Mouse (Mus musculus): ENCODE measurements around the gene Abcf2. TPM values are rescaled to one million over a fixed set of nuclear protein-coding genes. Genes with fewer than 3 reads are reported as not detected.
A peak's percentile ranks its signal among the peaks of the same experiment; 100 is the strongest.

Abcf2 gene
- polyA plus RNA-seq, 1 experiment from 2014 or later, result 80.9 TPM

- Histone ChIP-seq H3K27ac (ENCODE audit: low read depth, low read length) (peak overlapping the region; percentile 98), H3K36me3 (ENCODE audit: control insufficient read depth, insufficient read depth, low read length) (no peaks in the 10 kb centered on the region), H3K4me1 (ENCODE audit: control insufficient read depth, insufficient read depth, low read depth, low read length) (peaks cover 66% of the 10 kb centered on the region), H3K27me3 (replicated peaks; ENCODE audit: control insufficient read depth, insufficient read depth, low read length) (no peaks in the 10 kb centered on the region), H3K4me2 (ENCODE audit: low read length) (peak overlapping the region; percentile 98), H3K9ac (ENCODE audit: low read depth, low read length) (peak overlapping the region; percentile 85; the same call in 1 of the 2 replicates), H3K4me3 (ENCODE audit: low read length) (peak overlapping the region; percentile 47; the same call in 1 of the 2 replicates), H3K9me3 (ENCODE audit: control insufficient read depth, low read length) (no peaks in the 10 kb centered on the region)
- WGBS, result 58% methylated on average over 8 of the region's 8 CpGs
- no peak for ATAC-seq
Observed at GRCm38 (mm10) chr5:24603431-24604010, 26.3 kb upstream of the Abcf2 start.

GRCm38 (mm10) chr5:24602751-24603343, 25.6 kb upstream of the Abcf2 start:
- 2% methylated on average over 16 of the region's 16 CpGs for WGBS
- peaks cover 73% of the 10 kb centered on the region for H3K4me1 ChIP-seq (ENCODE audit: control insufficient read depth, insufficient read depth, low read depth, low read length)
- no peaks in the 10 kb centered on the region for H3K27me3 ChIP-seq (replicated peaks; ENCODE audit: control insufficient read depth, insufficient read depth, low read length)
- H3K27ac ChIP-seq (ENCODE audit: low read depth, low read length), result peak overlapping the region; percentile 98
- peak; percentile 37 for ATAC-seq
- H3K4me2 ChIP-seq (ENCODE audit: low read length), result peak overlapping the region; percentile 98
- H3K9me3 ChIP-seq (ENCODE audit: control insufficient read depth, low read length), result no peaks in the 10 kb centered on the region
- peak overlapping the region; percentile 47 for H3K4me3 ChIP-seq (ENCODE audit: low read length)
- H3K9ac ChIP-seq (ENCODE audit: low read depth, low read length), result peak overlapping the region; percentile 85
- H3K36me3 ChIP-seq (ENCODE audit: control insufficient read depth, insufficient read depth, low read length), result no peaks in the 10 kb centered on the region

- no peaks in the 10 kb centered on the region for H3K27me3 ChIP-seq (replicated peaks; ENCODE audit: control insufficient read depth, insufficient read depth, low read length)
- H3K4me2 ChIP-seq (ENCODE audit: low read length), result peak overlapping the region; percentile 98
- H3K9me3 ChIP-seq (ENCODE audit: control insufficient read depth, low read length), result no peaks in the 10 kb centered on the region
- peak overlapping the region; percentile 98 for H3K27ac ChIP-seq (ENCODE audit: low read depth, low read length)
- H3K9ac ChIP-seq (ENCODE audit: low read depth, low read length), result peak overlapping the region; percentile 85
- peak overlapping the region; percentile 47 for H3K4me3 ChIP-seq (ENCODE audit: low read length)
- peaks cover 77% of the 10 kb centered on the region for H3K4me1 ChIP-seq (ENCODE audit: control insufficient read depth, insufficient read depth, low read depth, low read length)
- no peaks in the 10 kb centered on the region for H3K36me3 ChIP-seq (ENCODE audit: control insufficient read depth, insufficient read depth, low read length)
- WGBS, result 1% methylated on average over 67 of the region's 73 CpGs
- ATAC-seq, result peak; percentile 9
Observed at GRCm38 (mm10) chr5:24601911-24602750, 24.9 kb upstream of the Abcf2 start.

GRCm38 (mm10) chr5:24601071-24601835, 24.0 kb upstream of the Abcf2 start:
- Histone ChIP-seq H3K4me2 (ENCODE audit: low read length) (peak overlapping the region; percentile 98), H3K27ac (ENCODE audit: low read depth, low read length) (peak overlapping the region; percentile 98), H3K27me3 (replicated peaks; ENCODE audit: control insufficient read depth, insufficient read depth, low read length) (no peaks in the 10 kb centered on the region), H3K9ac (ENCODE audit: low read depth, low read length) (peak overlapping the region; percentile 85), H3K4me1 (ENCODE audit: control insufficient read depth, insufficient read depth, low read depth, low read length) (peaks cover 78% of the 10 kb centered on the region), H3K36me3 (ENCODE audit: control insufficient read depth, insufficient read depth, low read length) (no peaks in the 10 kb centered on the region), H3K4me3 (ENCODE audit: low read length) (peak overlapping the region; percentile 47), H3K9me3 (ENCODE audit: control insufficient read depth, low read length) (no peaks in the 10 kb centered on the region)
- ATAC-seq, result no peak
- WGBS, result under 1% methylated on average over 15 of the region's 33 CpGs

GRCm38 (mm10) chr5:24600236-24600635, 23.0 kb upstream of the Abcf2 start:
- no peak for ATAC-seq
- Histone ChIP-seq H3K9me3 (ENCODE audit: control insufficient read depth, low read length) (no peaks in the 10 kb centered on the region), H3K4me2 (ENCODE audit: low read length) (peak overlapping the region; percentile 98), H3K9ac (ENCODE audit: low read depth, low read length) (no peak overlapping the region), H3K4me1 (ENCODE audit: control insufficient read depth, insufficient read depth, low read depth, low read length) (peaks cover 76% of the 10 kb centered on the region), H3K36me3 (ENCODE audit: control insufficient read depth, insufficient read depth, low read length) (no peaks in the 10 kb centered on the region), H3K4me3 (ENCODE audit: low read length) (peak overlapping the region; percentile 47; the same call in 1 of the 2 replicates), H3K27ac (ENCODE audit: low read depth, low read length) (no peak overlapping the region), H3K27me3 (replicated peaks; ENCODE audit: control insufficient read depth, insufficient read depth, low read length) (no peaks in the 10 kb centered on the region)
- WGBS, result 67% methylated on average over 2 of the region's 2 CpGs

- H3K4me2 ChIP-seq (ENCODE audit: low read length), result peak overlapping the region; percentile 96
Observed at GRCm38 (mm10) chr5:24599137-24599536, 21.9 kb upstream of the Abcf2 start.

GRCm38 (mm10) chr5:24598570-24599006, 21.3 kb upstream of the Abcf2 start:
- peak overlapping the region; percentile 96 for H3K4me2 ChIP-seq (ENCODE audit: low read length)

More at GRCm38 (mm10) chr5:24599137-24599536, 21.9 kb upstream of the Abcf2 start:
- ATAC-seq, result no peak
- Histone ChIP-seq H3K27me3 (replicated peaks; ENCODE audit: control insufficient read depth, insufficient read depth, low read length) (no peaks in the 10 kb centered on the region), H3K36me3 (ENCODE audit: control insufficient read depth, insufficient read depth, low read length) (peaks cover 7% of the 10 kb centered on the region), H3K4me3 (ENCODE audit: low read length) (peak overlapping the region; percentile 64), H3K9ac (ENCODE audit: low read depth, low read length) (peak overlapping the region; percentile 86), H3K27ac (ENCODE audit: low read depth, low read length) (peak overlapping the region; percentile 77), H3K4me1 (ENCODE audit: control insufficient read depth, insufficient read depth, low read depth, low read length) (peaks cover 72% of the 10 kb centered on the region), H3K9me3 (ENCODE audit: control insufficient read depth, low read length) (no peaks in the 10 kb centered on the region)
- WGBS, result 9% methylated on average over 8 of the region's 8 CpGs

GRCm38 (mm10) chr5:24597901-24598569, 20.8 kb upstream of the Abcf2 start:
- Histone ChIP-seq H3K4me2 (ENCODE audit: low read length) (peak overlapping the region; percentile 96), H3K9ac (ENCODE audit: low read depth, low read length) (peak overlapping the region; percentile 86), H3K36me3 (ENCODE audit: control insufficient read depth, insufficient read depth, low read length) (peaks cover 16% of the 10 kb centered on the region), H3K4me1 (ENCODE audit: control insufficient read depth, insufficient read depth, low read depth, low read length) (peaks cover 61% of the 10 kb centered on the region), H3K27ac (ENCODE audit: low read depth, low read length) (peak overlapping the region; percentile 77), H3K4me3 (ENCODE audit: low read length) (peak overlapping the region; percentile 64), H3K9me3 (ENCODE audit: control insufficient read depth, low read length) (no peaks in the 10 kb centered on the region), H3K27me3 (replicated peaks; ENCODE audit: control insufficient read depth, insufficient read depth, low read length) (no peaks in the 10 kb centered on the region)
- ATAC-seq, result peak; percentile 1; the same call in 1 of the 2 replicates
- 20% methylated on average over 15 of the region's 15 CpGs for WGBS

More at GRCm38 (mm10) chr5:24598570-24599006, 21.3 kb upstream of the Abcf2 start:
- WGBS, result 1% methylated on average over 41 of the region's 41 CpGs
- peak; percentile 29 for ATAC-seq
- Histone ChIP-seq H3K4me3 (ENCODE audit: low read length) (peak overlapping the region; percentile 64), H3K36me3 (ENCODE audit: control insufficient read depth, insufficient read depth, low read length) (peaks cover 11% of the 10 kb centered on the region), H3K9ac (ENCODE audit: low read depth, low read length) (peak overlapping the region; percentile 86), H3K27ac (ENCODE audit: low read depth, low read length) (peak overlapping the region; percentile 77), H3K9me3 (ENCODE audit: control insufficient read depth, low read length) (no peaks in the 10 kb centered on the region), H3K4me1 (ENCODE audit: control insufficient read depth, insufficient read depth, low read depth, low read length) (peaks cover 66% of the 10 kb centered on the region), H3K27me3 (replicated peaks; ENCODE audit: control insufficient read depth, insufficient read depth, low read length) (no peaks in the 10 kb centered on the region)

Measured in hindbrain, embryonic 16.5 days (tissue).